Mouse (Mus musculus) testis, adult 10 weeks (tissue): ENCODE measurements around the gene Egfr. TPM values are rescaled to one million over a fixed set of nuclear protein-coding genes. Genes with fewer than 3 reads are reported as not detected.

ENCODE experiments used
- polyA plus RNA-seq: library from polyadenylated mRNA; stranded (reverse); fragments of 350-450 nt; fragmentation: Illumina TruSeq; extraction: RNeasy Lipid Tissue Mini Kit (QIAGEN cat#74804); gene quantifications from one replicate; pipeline ENCODE4 v1.2.3, GENCODE M21; 2014; ENCODE audit warnings: low read depth, low replicate concordance

Egfr gene
- polyA plus RNA-seq: 1.9 TPM

GRCm38 (mm10) chr11:16752007-16752348 is at the start of gene Egfr:
TSS of gene Egfr (plus strand) at chr11:16752203.

GRCm38 (mm10) chr11:16950976-16951760 is 199.2 kb downstream of the Egfr start, which contains the start of gene Fbxo48:
TSS of gene Fbxo48 (plus strand) at chr11:16951375.

Other genes with a start within 250 kb of the Egfr start
- gene Sec61g, start 243.7 kb upstream of the Egfr start, polyA plus RNA-seq: 8.7 TPM
- 5.2 TPM for gene Fbxo48, start 199.2 kb downstream of the Egfr start, polyA plus RNA-seq